Mouse (Mus musculus): ENCODE results near the gene Cul3.

Cul3 gene

DNA sequence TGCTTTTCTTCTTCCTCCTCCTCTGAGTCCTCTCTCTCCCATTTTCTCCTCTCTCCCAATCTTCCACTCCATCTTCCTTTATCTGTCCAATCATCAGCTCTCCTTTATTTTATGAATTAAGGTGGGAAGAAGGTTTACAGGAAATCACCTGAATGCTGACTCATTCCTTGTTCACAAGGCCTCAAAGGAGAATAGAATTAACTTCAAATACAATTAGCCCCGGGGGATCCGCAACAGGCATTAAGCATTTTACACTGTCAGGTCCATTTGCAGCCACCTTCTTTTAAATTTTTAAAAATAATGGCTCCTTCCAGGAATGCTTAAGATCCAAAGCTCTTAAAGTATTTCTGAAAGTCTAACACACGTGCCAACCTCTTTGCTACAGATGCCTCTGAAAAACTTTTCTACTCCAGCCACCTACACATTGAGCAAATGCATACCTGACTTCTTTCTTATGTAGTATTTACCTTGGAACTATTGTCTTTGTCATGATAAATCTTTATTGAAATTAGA lies 24.7 kb downstream of the Cul3 start:
- no peak for DNase-seq (ENCODE audit: low read depth, low spot score)

- no peak for DNase-seq (ENCODE audit: low read depth, low spot score)
These were observed 47.0 kb downstream of the Cul3 start for GRCm38 (mm10) chr1:80293307-80293706.

DNA sequence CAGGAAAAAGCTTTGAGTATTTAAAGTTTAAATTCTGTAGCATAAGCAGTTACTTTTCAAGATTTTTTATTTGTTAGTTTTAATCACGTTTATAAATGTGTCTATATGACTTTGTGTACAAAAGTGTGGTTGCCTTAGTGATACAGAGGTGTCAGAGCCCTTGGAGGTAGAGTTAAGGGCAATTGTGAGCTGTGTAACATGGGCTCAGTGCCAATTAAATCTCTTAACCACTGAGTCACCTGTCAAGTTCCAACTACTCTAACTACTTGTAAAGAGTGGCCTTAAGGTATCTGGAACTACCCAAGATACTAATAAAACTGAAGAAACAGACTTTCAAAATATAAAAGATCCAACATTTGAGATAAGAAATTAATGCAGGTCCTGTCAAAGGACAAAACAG lies 61.5 kb downstream of the Cul3 start:
- DNase-seq (ENCODE audit: low read depth, low spot score): no peak

DNA sequence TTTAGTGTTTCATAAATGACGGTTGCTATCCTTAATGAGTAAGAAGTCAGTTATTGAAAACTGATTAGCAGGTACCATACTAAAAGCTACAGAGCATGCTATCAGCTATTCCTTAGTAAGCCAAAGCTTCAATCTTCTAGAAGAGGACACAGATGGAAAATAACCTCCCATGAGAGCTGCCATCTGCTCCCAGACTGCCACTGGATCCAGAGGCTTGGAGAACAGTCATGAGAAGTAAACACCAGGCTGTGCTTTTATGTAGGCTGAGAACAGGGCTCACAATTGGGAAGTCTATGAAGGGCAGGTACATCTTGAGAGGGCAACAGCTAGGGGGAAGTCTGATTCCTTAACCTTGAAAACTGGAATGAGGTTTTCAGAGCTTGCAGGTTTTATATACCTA lies 79.8 kb downstream of the Cul3 start:
- DNase-seq (ENCODE audit: low read depth, low spot score): no peak

DNA sequence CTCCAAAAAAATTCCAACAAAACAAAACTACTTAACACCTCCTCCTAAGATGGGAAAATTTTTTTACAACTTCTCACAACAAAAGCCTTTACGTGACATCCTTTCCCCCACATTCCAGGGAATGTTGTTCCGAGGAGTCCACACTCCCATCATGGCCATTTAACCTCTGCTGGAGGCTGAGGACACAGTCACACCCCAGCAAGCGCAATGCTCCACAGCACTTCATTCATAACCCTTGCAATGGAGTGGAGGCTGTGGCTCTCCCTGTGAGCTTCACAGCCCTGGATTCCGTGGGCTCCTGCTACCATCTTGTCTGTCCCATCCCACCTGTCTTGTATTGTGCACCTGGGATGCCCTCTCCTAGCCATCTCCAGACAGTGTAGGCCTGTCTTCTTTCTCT lies 81.6 kb downstream of the Cul3 start:
- no peak for DNase-seq (ENCODE audit: low read depth, low spot score)

DNA sequence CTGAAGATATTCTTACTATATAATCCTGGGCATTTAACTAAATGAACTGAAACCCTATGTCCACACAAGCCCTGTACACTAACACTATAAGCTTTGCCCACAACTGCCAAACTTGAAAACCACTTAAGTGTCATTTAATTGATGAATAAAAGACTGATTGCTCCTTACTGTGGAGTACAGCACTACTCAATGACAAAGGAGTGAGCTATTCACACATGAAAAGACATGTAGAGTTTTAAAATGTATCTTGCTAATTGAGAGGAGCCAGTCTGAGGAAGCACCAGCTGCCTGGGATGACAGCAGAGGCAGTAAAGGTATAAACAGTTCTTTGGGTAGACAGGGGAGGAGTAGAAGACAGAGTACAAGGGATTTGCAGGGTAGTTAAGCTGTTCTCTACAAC lies 87.0 kb downstream of the Cul3 start:
- DNase-seq (ENCODE audit: low read depth, low spot score): no peak

- DNase-seq (ENCODE audit: low read depth, low spot score): no peak
These were observed 90.0 kb downstream of the Cul3 start for GRCm38 (mm10) chr1:80250247-80250646.

- DNase-seq (ENCODE audit: low read depth, low spot score): no peak
These were observed 93.1 kb downstream of the Cul3 start for GRCm38 (mm10) chr1:80247131-80247530.

DNA sequence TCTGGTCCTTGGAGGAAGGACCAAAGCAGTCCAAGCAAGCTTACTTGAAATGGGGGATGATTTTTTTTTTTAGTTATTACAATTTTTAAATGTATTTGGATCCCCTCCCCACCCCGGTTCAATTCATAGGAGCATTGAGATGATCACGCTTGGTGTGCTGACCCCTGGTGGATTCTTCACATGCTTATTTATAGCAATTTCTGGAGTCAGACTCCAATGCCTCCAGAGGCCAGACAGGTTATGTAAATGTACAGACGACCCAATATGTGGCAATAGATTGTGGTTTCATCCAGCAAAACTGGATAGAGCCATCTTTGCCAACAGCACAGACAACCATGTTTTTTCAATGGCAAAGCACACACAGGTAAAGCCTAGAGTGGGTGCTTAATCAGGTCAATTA lies 96.2 kb downstream of the Cul3 start:
- no peak for DNase-seq (ENCODE audit: low read depth, low spot score)

- no peak for DNase-seq (ENCODE audit: low read depth, low spot score)
These were observed 98.7 kb downstream of the Cul3 start for GRCm38 (mm10) chr1:80241579-80241978.

DNA sequence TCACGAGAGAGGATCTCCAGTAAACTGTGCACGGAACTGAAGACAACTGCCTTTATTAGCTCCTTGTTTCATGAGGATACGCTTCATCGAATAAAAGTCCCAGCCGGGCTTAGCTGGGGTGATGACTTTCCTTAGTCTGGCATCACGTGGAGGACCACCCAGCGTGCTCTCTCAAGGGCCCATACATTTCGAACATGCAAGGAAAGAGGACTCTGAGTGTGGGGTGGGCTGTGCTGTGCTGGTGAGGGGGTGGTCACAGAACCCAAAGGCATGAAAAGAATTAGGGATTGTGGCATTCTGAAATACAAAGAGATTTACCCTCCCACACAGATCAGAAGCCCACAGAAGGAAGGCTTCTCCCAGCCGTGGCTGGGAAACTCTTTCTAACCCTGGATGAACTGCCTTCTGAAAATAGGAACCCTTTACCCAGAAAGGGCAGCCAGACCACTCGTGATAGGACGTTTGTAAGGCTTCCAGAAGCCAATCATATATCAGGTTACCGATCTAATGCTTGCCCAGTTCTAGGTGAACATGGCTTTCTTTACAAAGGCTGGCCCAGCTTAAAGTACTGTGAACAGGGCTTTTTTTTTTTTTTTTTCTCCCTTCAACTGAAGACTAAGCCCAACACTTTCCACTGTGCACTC lies 100.1 kb downstream of the Cul3 start:
- DNase-seq (ENCODE audit: low read depth, low spot score): no peak

DNA sequence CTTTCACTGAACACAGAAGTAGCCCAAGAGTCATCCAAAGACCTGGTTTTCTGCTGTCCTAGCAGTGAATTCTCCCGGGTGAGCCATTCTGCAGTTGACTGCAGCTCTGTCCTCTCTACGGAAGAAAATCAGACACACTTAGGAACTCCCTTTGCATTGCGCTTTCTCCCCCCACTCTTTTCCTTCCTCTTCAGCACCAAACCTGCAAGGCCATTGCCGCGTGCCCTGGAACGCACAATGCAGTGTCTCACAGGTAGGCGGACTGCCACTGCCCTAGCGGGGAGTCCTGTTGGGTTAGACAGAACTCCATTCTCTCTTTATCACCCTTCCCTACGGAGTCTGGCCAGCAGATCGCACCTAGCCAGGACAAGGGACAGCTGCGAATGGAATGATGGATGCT lies 100.8 kb downstream of the Cul3 start:
- no peak for DNase-seq (ENCODE audit: low read depth, low spot score)

DNA sequence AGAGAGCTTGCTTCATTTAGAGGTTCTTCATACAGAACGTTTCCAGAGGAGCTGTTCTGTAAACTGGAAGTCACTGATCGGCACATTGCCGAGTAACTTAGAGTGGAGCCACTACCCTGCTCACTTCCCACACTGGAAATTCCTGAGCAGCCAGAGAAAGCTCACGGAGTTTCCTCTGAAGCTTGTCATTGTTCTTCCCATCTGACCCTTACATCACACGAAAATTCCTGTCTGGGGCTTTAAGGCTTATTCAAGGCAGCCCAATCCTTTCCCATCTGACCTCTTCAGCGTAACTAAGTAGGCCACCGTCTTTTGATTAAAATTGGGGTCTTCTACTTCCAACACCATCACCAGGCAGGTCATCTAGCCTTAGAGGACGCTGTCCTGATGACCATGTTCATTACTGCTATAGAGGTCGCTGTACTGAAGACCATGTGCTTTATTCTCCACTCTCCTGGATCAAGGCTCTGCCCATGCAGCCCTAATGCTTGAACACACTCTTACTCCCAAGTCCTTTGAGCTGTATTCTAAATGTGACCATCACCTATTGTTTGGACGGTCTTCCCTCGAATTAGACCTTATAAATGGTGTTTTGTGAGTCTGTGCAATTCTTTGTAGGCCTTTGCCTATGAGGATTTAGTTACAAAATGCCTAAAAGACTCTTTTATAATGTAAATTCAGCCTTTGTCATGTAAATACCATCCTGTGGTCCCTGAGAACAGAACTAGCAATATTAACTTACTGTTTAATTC lies 103.2 kb downstream of the Cul3 start:
- no peak for DNase-seq (ENCODE audit: low read depth, low spot score)

- no peak for DNase-seq (ENCODE audit: low read depth, low spot score)
These were observed 104.2 kb downstream of the Cul3 start for GRCm38 (mm10) chr1:80236126-80236525.

DNA sequence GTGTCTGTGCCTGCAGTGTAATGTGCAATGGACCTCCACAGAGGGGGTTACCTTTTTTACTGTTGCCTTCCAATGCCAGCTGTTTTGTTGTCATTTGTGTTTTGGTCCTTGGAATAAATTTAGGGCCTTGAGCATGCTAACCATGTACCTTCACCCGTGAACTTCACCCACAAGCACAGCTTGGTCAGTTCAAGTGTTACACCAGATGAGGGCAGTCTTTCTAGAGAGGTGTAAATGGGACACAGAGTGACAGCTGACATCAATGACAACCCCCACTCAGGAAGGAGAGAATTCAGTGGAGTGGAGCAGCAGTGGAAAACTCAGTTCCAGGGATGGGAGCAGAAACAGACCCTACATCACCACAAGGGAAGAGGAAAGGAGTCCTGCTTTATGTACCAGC lies 109.7 kb downstream of the Cul3 start:
- no peak for DNase-seq (ENCODE audit: low read depth, low spot score)

GRCm38 (mm10) chr1:80224839-80225412 lies 115.4 kb downstream of the Cul3 start:
- no peak for DNase-seq (ENCODE audit: low read depth, low spot score)

DNA sequence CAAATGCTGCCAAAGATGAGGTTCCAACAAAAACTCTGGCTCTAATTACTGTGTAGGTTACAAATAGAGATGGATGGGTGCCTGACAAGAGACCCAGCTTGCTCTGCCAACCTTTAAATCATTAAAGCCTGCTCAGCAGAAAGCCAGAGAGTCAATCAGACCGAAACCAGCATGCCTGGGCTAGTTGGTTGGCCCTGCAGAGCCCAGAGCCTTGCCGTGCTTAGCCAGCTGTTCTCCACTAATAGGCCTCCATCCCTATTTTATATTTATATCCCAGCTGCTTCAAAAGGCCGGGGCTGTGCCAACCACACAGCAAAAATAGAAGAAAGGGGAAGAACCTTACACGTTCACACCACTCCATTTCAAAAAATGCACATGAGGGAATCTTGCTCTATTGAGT lies 119.1 kb downstream of the Cul3 start:
- no peak for DNase-seq (ENCODE audit: low read depth, low spot score)

DNA sequence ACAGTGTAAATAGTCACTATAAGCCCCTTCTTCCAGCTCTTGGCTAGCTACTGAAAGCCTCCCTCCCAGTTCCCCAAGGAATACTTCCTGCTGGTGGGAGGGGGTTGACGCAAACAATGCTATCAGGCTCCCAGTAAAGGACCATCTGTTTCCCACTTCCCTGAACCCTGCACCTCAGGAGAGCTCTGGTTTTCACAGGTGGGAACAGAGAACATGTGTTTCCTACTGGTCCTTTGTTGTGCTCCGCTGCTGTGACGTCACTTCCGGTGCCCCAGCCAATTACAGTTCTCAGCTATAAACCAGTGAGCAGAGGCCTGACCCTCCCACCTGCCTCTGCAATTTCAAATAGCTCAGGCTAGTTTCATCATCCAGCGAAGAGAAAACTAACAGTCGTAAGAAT lies 122.0 kb downstream of the Cul3 start, which contains the start of gene Fam124b:
TSS of gene Fam124b (minus strand) at position 206 of the 400 bp plus-strand sequence.
- DNase-seq (ENCODE audit: low read depth, low spot score): no peak
